Mouse (Mus musculus): ENCODE results near the gene Samd3. TPM values are rescaled to one million over a fixed set of nuclear protein-coding genes. Genes with fewer than 3 reads are reported as not detected.

Samd3 gene
- polyA plus RNA-seq (2015; fragmentation: Nextera tagmentation; extraction: Ambion mirVana), result 3.2 and 7.8 TPM in 2 replicates

- H3K27ac ChIP-seq (ENCODE audit: low read length), result no peak within 1 kb of the TSS
- no peaks in the 10 kb centered on the region for H3K27me3 ChIP-seq (ENCODE audit: control insufficient read depth, insufficient read depth, low read depth, low read length)
- no peaks in the 10 kb centered on the region for H3K36me3 ChIP-seq (ENCODE audit: control insufficient read depth, insufficient read depth, low read length)
- ATAC-seq, result no peak
- 81% methylated on average over 4 of the region's 4 CpGs for WGBS
- H3K4me2 ChIP-seq (ENCODE audit: low read length), result no peak within 1 kb of the TSS
- no peaks in the 10 kb centered on the region for H3K9me3 ChIP-seq (replicated peaks; ENCODE audit: control insufficient read depth, low read length, poor library complexity, severe bottlenecking)
- no peak within 1 kb of the TSS for H3K9ac ChIP-seq (ENCODE audit: low read depth, low read length)
- no peaks in the 10 kb centered on the region; the same call in 1 of the 2 replicates for H3K4me1 ChIP-seq (ENCODE audit: control insufficient read depth, insufficient read depth, low read length)
- H3K4me3 ChIP-seq (ENCODE audit: low read depth, low read length), result no peak within 1 kb of the TSS
These were observed at the start of gene Samd3 for GRCm38 (mm10) chr10:26229488-26229887. Samd3 (plus strand) TSS chr10:26229707.

DNA sequence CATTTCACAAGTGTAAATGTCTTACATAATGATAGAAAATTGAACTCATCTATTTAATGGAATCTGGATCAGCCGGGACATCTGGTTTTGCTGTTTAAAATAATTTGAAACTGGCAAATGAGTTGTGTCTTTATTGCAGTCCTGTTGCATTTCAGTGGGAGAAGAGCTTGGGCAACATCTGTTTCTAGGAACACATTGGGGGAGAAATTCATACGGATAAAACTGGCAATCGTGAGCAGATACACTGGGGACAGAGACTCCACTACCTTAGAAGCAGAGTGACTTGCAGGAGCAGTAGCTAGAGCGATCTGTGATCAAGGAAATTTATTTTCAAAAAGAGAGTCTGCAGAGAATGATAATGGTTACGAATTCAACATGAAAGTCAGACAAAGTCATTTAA is 44.2 kb upstream of the Samd3 start:
- H3K4me1 ChIP-seq (ENCODE audit: control insufficient read depth, insufficient read depth, low read length), result no peaks in the 10 kb centered on the region
- no peak overlapping the region for H3K4me3 ChIP-seq (ENCODE audit: low read depth, low read length)
- H3K9ac ChIP-seq (ENCODE audit: low read depth, low read length), result no peak overlapping the region
- no peak for ATAC-seq
- no peaks in the 10 kb centered on the region for H3K27me3 ChIP-seq (ENCODE audit: control insufficient read depth, insufficient read depth, low read depth, low read length)
- H3K4me2 ChIP-seq (ENCODE audit: low read length), result no peak overlapping the region
- no peaks in the 10 kb centered on the region for H3K36me3 ChIP-seq (ENCODE audit: control insufficient read depth, insufficient read depth, low read length)
- whole genome bisulfite sequencing, result 86% methylated on average over 5 of the region's 5 CpGs
- no peak overlapping the region for H3K27ac ChIP-seq (ENCODE audit: low read length)
- H3K9me3 ChIP-seq (replicated peaks; ENCODE audit: control insufficient read depth, low read length, poor library complexity, severe bottlenecking), result no peaks in the 10 kb centered on the region

- Histone ChIP-seq H3K36me3 (ENCODE audit: control insufficient read depth, insufficient read depth, low read length) (no peaks in the 10 kb centered on the region), H3K9me3 (replicated peaks; ENCODE audit: control insufficient read depth, low read length, poor library complexity, severe bottlenecking) (no peaks in the 10 kb centered on the region), H3K4me1 (ENCODE audit: control insufficient read depth, insufficient read depth, low read length) (no peaks in the 10 kb centered on the region), H3K27ac (ENCODE audit: low read length) (no peak overlapping the region), H3K9ac (ENCODE audit: low read depth, low read length) (no peak overlapping the region), H3K4me3 (ENCODE audit: low read depth, low read length) (no peak overlapping the region), H3K4me2 (ENCODE audit: low read length) (no peak overlapping the region), H3K27me3 (ENCODE audit: control insufficient read depth, insufficient read depth, low read depth, low read length) (no peaks in the 10 kb centered on the region)
- no peak for ATAC-seq
These were observed 38.7 kb upstream of the Samd3 start for GRCm38 (mm10) chr10:26190811-26191210.

DNA sequence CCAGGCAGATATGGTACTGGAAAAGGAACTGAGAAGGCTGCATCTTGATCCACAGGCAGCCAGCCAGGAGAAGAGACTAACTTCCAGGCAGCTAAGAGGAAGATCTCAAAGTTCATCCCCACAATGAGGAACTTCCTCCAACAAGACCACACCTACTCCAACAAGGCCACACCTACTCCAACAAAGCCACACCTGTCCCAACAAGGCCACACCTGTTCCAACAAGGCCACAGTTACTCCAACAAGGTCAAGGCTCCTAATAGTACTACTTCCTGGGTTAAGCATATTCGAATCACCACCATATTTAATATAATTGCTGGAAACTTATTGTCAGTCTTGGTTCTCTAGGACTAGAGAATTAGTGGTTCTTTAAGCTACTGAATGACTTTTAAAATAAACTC is 34.6 kb upstream of the Samd3 start:
- 81% methylated on average over 1 of the region's 1 CpGs for WGBS
- Histone ChIP-seq H3K9me3 (replicated peaks; ENCODE audit: control insufficient read depth, low read length, poor library complexity, severe bottlenecking) (no peaks in the 10 kb centered on the region), H3K27me3 (ENCODE audit: control insufficient read depth, insufficient read depth, low read depth, low read length) (no peaks in the 10 kb centered on the region), H3K9ac (ENCODE audit: low read depth, low read length) (no peak overlapping the region), H3K36me3 (ENCODE audit: control insufficient read depth, insufficient read depth, low read length) (no peaks in the 10 kb centered on the region), H3K4me2 (ENCODE audit: low read length) (no peak overlapping the region), H3K4me3 (ENCODE audit: low read depth, low read length) (no peak overlapping the region), H3K27ac (ENCODE audit: low read length) (no peak overlapping the region), H3K4me1 (ENCODE audit: control insufficient read depth, insufficient read depth, low read length) (no peaks in the 10 kb centered on the region)
- no peak for ATAC-seq

- Histone ChIP-seq H3K36me3 (ENCODE audit: control insufficient read depth, insufficient read depth, low read length) (no peaks in the 10 kb centered on the region), H3K4me3 (ENCODE audit: low read depth, low read length) (no peak overlapping the region), H3K27me3 (ENCODE audit: control insufficient read depth, insufficient read depth, low read depth, low read length) (no peaks in the 10 kb centered on the region), H3K4me2 (ENCODE audit: low read length) (no peak overlapping the region), H3K27ac (ENCODE audit: low read length) (no peak overlapping the region), H3K9me3 (replicated peaks; ENCODE audit: control insufficient read depth, low read length, poor library complexity, severe bottlenecking) (no peaks in the 10 kb centered on the region), H3K9ac (ENCODE audit: low read depth, low read length) (no peak overlapping the region), H3K4me1 (ENCODE audit: control insufficient read depth, insufficient read depth, low read length) (no peaks in the 10 kb centered on the region)
- no peak for ATAC-seq
- WGBS, result 86% methylated on average over 9 of the region's 9 CpGs
These were observed 26.7 kb upstream of the Samd3 start for GRCm38 (mm10) chr10:26202708-26203368.

DNA sequence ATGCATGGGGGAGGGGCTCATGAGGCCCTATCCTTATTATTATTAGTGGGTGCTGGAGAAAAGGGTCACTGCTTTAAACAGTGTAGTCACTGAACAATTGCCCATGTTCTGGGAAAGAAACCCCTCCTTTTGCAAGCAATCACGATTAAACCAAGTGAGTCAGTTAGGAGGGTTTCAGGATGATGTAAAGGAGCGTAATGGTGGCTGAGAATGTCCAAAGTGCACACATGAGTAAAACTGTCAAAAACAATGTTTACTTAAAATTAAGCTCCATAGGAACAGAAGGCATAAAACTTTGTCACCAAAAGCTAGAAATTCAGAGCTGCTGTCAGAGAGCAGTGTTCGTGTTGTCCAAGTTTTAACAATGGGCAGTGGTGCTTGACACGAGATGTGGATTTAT is 8.8 kb upstream of the Samd3 start:
- Histone ChIP-seq H3K4me3 (ENCODE audit: low read depth, low read length) (no peak overlapping the region), H3K4me1 (ENCODE audit: control insufficient read depth, insufficient read depth, low read length) (no peaks in the 10 kb centered on the region)

GRCm38 (mm10) chr10:26226241-26226640 is 3.3 kb upstream of the Samd3 start:
- Histone ChIP-seq H3K9ac (ENCODE audit: low read depth, low read length) (no peak overlapping the region), H3K27ac (ENCODE audit: low read length) (no peak overlapping the region), H3K4me2 (ENCODE audit: low read length) (no peak overlapping the region), H3K9me3 (replicated peaks; ENCODE audit: control insufficient read depth, low read length, poor library complexity, severe bottlenecking) (no peaks in the 10 kb centered on the region), H3K36me3 (ENCODE audit: control insufficient read depth, insufficient read depth, low read length) (no peaks in the 10 kb centered on the region), H3K27me3 (ENCODE audit: control insufficient read depth, insufficient read depth, low read depth, low read length) (no peaks in the 10 kb centered on the region), H3K4me1 (ENCODE audit: control insufficient read depth, insufficient read depth, low read length) (no peaks in the 10 kb centered on the region; the same call in 1 of the 2 replicates), H3K4me3 (ENCODE audit: low read depth, low read length) (no peak overlapping the region)
- ATAC-seq, result no peak
- 90% methylated on average over 5 of the region's 5 CpGs for WGBS

More for the DNA sequence above, 8.8 kb upstream of the Samd3 start:
- H3K27ac ChIP-seq (ENCODE audit: low read length), result no peak overlapping the region
- no peaks in the 10 kb centered on the region for H3K27me3 ChIP-seq (ENCODE audit: control insufficient read depth, insufficient read depth, low read depth, low read length)
- H3K9ac ChIP-seq (ENCODE audit: low read depth, low read length), result no peak overlapping the region
- no peaks in the 10 kb centered on the region for H3K9me3 ChIP-seq (replicated peaks; ENCODE audit: control insufficient read depth, low read length, poor library complexity, severe bottlenecking)
- H3K36me3 ChIP-seq (ENCODE audit: control insufficient read depth, insufficient read depth, low read length), result no peaks in the 10 kb centered on the region
- H3K4me2 ChIP-seq (ENCODE audit: low read length), result no peak overlapping the region
- ATAC-seq, result no peak
- 85% methylated on average over 4 of the region's 4 CpGs for WGBS

DNA sequence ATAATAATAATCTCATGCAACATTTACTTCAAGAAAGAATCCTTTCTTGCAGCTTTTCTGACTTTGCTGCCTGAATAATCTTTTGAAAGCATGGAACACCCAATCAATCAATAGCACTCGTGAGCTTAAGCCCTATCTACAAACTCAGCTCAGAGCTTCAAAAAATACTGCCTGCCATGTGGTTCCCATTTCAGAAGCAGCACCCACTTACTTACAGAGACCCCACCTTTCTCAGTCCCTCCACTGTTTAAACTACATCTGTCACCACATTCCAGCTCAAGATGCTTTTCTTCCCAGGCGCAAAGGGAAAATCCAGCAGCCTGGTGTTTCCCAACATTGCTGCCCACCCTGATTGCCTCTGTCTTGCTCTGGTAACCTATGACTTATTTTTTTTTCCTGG is 2.8 kb upstream of the Samd3 start:
- no peaks in the 10 kb centered on the region for H3K36me3 ChIP-seq (ENCODE audit: control insufficient read depth, insufficient read depth, low read length)
- H3K4me1 ChIP-seq (ENCODE audit: control insufficient read depth, insufficient read depth, low read length), result no peaks in the 10 kb centered on the region; the same call in 1 of the 2 replicates
- no peak for ATAC-seq
- H3K4me2 ChIP-seq (ENCODE audit: low read length), result no peak overlapping the region
- WGBS, result 67% methylated on average over 2 of the region's 2 CpGs
- H3K9ac ChIP-seq (ENCODE audit: low read depth, low read length), result no peak overlapping the region
- no peak overlapping the region for H3K27ac ChIP-seq (ENCODE audit: low read length)
- H3K9me3 ChIP-seq (replicated peaks; ENCODE audit: control insufficient read depth, low read length, poor library complexity, severe bottlenecking), result no peaks in the 10 kb centered on the region
- H3K4me3 ChIP-seq (ENCODE audit: low read depth, low read length), result no peak overlapping the region
- H3K27me3 ChIP-seq (ENCODE audit: control insufficient read depth, insufficient read depth, low read depth, low read length), result no peaks in the 10 kb centered on the region

GRCm38 (mm10) chr10:26228187-26228586 is 1.3 kb upstream of the Samd3 start:
- no peaks in the 10 kb centered on the region; the same call in 1 of the 2 replicates for H3K4me1 ChIP-seq (ENCODE audit: control insufficient read depth, insufficient read depth, low read length)
- no peaks in the 10 kb centered on the region for H3K36me3 ChIP-seq (ENCODE audit: control insufficient read depth, insufficient read depth, low read length)
- H3K27me3 ChIP-seq (ENCODE audit: control insufficient read depth, insufficient read depth, low read depth, low read length), result no peaks in the 10 kb centered on the region
- ATAC-seq, result no peak
- H3K9me3 ChIP-seq (replicated peaks; ENCODE audit: control insufficient read depth, low read length, poor library complexity, severe bottlenecking), result no peaks in the 10 kb centered on the region
- H3K4me2 ChIP-seq (ENCODE audit: low read length), result no peak overlapping the region
- no peak overlapping the region for H3K27ac ChIP-seq (ENCODE audit: low read length)
- no peak overlapping the region for H3K9ac ChIP-seq (ENCODE audit: low read depth, low read length)
- H3K4me3 ChIP-seq (ENCODE audit: low read depth, low read length), result no peak overlapping the region

Measured in midbrain, embryonic 16.5 days (tissue).